Mouse (Mus musculus) gastrocnemius, postnatal 36 days (tissue): ENCODE measurements around the gene Gadd45a. TPM values are rescaled to one million over a fixed set of nuclear protein-coding genes. Genes with fewer than 3 reads are reported as not detected.
"Not testable (repeated sequence)": the region's sequence is repeated elsewhere in the genome, so short reads cannot be mapped to it uniquely, and the experiment has no call there.

Experiments used
- DNase-seq, 2 experiments: peaks; one replicate each; pipeline ENCODE4 v3.0.0; 2022
- intact Hi-C: fragments of 180-260 bp; cut with DNase I; formaldehyde crosslinking; loops from one replicate; pipeline ENCODE4 v1.15.1; 2025
- total RNA-seq, 2 experiments: library from RNA; stranded (reverse); gene quantifications; 2 replicates each; pipeline ENCODE4 v1.2.3; 2021

The Gadd45a gene
- total RNA-seq, 2 experiments from 2014 or later, result 39.6 to 48.7 TPM

- intact Hi-C loops, result no loop called here
- no peak for DNase-seq
These were observed 9.7 kb downstream of the Gadd45a start for GRCm38 (mm10) chr6:67027438-67028142.

DNA sequence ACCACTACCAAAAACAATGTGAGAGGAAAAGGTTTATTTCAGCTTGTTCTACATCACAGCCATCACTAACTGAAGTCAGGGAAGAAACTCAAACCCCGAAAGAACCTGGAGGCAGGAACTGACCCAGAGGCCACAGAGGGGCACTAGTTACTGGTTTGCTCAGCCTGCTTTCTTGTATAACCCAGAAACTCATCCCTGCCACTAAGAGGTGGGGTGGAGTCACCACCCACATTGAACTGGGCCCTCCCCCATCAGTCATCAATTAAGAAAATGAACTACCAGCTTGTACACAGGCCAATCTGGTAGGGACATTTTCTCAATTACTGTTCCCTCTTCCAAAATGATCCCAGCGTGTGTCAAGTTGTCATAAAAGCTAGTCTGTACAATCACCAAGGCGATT lies 10.6 kb downstream of the Gadd45a start:
- no peak for DNase-seq
- intact Hi-C loops, result no loop called here

- DNase-seq, result no peak
- intact Hi-C loops, result no loop called here
These were observed 13.5 kb downstream of the Gadd45a start for GRCm38 (mm10) chr6:67023729-67024128.

DNA sequence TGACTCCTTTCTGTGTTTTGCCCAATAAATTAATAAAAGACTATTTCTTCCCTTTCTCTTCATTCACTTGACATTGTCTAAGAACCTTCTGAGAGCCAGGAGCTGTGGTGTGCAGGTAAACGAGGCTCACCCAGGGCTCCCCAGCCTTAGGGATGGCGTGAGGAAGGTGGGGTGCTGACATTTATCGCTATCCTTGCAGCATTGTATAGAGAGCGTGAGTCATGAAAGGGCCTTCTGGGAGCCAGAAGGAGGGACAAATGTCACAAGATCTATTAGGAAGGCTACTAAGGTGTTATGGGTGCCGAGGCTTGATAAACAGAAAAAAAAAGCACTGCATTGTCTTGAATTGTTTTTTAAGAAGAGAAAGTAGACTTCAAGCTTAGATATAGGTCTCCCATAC lies 15.9 kb downstream of the Gadd45a start:
- DNase-seq, result no peak
- intact Hi-C loops, result no loop called here

GRCm38 (mm10) chr6:67019001-67019400 lies 18.3 kb downstream of the Gadd45a start:
- intact Hi-C loops, result not testable (repeated sequence)

GRCm38 (mm10) chr6:67018365-67018764 lies 18.9 kb downstream of the Gadd45a start:
- no peak for DNase-seq
- intact Hi-C loops, result no loop called here

More at GRCm38 (mm10) chr6:67019001-67019400, 18.3 kb downstream of the Gadd45a start:
- DNase-seq, result not testable (repeated sequence)

GRCm38 (mm10) chr6:67016520-67017111 lies 20.6 kb downstream of the Gadd45a start:
- intact Hi-C loops, result no loop called here

GRCm38 (mm10) chr6:67015739-67016519 lies 21.3 kb downstream of the Gadd45a start:
- intact Hi-C loops, result no loop called here

More at GRCm38 (mm10) chr6:67016520-67017111, 20.6 kb downstream of the Gadd45a start:
- DNase-seq, result no peak

DNA sequence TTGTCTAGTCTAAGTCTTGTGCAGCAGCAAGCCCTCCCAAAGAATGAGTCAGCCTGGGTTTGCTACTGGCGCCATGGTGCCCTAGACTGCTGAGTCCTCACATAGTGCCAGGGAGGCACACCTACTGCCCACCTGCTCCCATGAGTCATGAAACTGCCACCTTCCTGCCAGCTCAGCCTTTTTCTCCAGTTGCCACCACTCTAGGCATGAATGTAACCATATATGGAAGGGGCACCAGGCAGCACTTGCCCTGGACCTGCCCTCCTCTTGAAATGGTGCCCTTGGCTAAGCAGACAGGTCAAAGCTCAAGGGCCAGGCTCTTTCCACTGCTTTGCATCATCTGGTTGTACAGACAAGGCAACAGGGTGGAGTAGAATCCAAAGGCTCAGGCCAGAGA lies 22.6 kb downstream of the Gadd45a start:
- DNase-seq, result no peak
- intact Hi-C loops, result no loop called here

More at GRCm38 (mm10) chr6:67015739-67016519, 21.3 kb downstream of the Gadd45a start:
- peak in 1 of 2 experiments; percentile 24 for DNase-seq

DNA sequence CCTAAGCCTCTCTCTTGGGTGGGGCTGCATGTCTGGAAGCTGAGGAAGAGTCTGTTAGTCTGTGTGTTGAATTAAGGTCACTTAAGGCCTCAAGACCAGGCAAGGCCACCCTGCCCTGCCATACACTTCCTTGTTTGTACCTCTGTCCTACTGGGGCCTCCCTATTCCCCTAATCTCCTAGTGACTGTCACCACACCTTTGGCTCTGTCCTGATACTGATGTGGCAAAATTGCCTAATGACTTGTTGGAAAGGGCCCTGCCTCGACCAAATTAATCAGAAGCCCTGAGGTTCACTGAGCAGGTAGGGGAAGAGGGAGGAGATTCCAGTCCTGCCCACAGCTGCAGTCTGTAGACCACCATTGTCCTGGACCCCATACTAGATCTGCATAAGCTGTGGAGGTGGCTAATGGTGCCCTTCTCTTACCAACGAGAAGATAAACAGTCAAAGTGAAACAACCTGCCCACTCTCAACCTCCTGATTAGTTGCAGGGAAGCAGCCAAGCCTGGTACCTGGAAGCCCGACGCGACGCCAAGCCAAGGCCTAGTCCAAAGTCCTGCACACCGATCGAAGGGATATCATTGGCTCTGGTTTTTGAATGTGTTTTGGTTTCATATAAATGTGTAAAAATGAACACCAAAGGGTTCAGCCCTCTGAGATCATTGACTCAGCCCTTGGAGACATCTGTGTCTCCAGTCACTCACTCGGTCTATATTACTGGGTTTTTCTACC lies 23.1 kb downstream of the Gadd45a start:
- intact Hi-C loops, result no loop called here
- no peak for DNase-seq

GRCm38 (mm10) chr6:67013293-67013948 lies 23.8 kb downstream of the Gadd45a start:
- intact Hi-C loops, result no loop called here
- no peak for DNase-seq

DNA sequence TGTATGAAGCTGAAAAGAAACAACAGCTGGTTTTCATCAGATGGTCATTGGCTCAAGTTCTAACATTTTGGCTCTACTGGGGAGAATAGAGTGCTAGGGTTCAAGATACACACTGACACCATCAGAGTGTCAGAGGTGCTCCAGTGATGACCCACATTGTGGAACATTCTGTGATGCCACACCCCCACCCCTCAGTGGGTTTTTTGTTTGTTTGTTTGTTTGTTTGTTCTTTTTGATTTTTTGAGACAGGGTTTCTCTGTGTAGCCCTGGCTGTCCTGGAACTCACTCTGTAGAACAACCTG lies 26.1 kb downstream of the Gadd45a start:
- no peak for DNase-seq
- intact Hi-C loops, result no loop called here

DNA sequence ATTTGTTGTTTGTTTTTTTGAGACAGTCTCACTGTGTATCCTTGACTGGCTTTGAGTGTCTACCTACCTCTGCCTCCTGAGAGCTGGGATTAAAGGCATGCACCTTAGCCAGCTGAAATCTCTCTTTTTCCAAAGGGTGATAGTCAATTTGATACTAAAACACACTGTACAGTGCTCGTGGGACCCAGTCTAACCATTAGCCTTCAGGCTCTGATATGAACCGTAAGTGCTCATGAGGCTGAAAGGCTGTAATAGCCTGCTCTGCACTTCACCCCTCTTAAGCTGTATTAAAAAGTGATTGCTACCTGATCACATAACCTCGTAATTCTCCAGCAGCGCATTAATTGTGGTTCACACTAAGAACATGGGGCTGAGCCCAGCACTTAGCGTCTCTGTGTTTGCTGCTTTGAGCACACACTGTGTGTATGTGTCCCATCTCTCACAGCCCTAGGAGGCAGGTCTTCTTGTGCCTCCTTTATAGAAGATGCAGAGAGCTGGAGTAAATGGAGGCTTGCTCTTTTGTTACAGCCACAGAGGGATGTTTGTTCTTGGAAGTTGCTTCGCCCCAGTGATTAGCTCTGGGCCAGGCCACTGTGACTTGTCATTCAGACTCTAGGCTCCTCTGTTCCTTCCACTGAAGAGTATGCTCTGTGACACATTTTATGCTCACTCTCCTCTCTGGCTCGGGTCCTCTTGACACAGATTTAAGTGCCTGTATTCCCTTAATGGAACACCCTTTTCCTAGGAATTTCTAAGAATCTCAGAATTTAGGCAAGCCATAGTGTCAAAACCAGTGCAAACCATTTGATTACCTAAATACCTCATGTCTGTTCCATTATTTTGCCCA lies 26.7 kb downstream of the Gadd45a start:
- intact Hi-C loops, result no loop called here
- DNase-seq, result no peak

DNA sequence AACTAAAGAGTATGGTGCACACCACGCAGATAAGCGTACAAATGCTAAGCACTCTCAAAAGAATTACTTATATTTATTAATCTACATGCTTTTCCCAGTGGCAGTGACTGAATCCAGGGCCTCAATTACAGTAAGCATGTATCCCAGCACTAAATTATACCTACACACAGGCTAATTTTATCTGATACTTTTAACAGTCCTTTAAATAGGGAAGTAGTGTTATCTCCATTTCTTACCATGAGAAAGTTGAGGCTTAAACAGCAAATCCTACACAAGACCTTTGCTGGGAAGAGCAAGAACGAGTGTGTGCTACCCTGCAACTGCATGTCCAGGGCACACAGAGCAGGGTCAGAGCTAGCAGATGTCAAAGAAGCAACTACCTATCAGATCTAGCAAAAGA lies 27.4 kb downstream of the Gadd45a start:
- DNase-seq, result no peak

DNA sequence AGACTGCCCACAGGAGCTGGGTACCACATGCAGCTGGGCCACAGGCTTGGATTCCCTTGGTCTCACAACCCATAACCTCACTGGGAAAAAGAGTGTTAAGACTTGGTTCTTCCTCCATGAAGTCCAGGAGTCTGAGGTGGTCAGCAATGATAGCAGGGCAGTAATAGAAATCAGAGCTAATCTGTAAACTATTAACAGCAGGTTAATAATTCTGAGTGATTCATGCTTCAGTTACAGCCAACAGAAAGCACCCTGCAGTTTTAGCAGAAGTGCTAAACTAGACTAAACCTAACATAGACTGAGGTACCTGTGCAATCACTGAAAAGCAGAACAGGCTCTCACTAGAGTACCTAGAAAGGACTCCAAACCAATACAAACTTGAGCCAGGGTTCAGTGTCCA lies 37.5 kb downstream of the Gadd45a start:
- DNase-seq, result no peak
- intact Hi-C loops, result no loop called here

More for the DNA sequence above, 27.4 kb downstream of the Gadd45a start:
- intact Hi-C loops, result no loop called here

DNA sequence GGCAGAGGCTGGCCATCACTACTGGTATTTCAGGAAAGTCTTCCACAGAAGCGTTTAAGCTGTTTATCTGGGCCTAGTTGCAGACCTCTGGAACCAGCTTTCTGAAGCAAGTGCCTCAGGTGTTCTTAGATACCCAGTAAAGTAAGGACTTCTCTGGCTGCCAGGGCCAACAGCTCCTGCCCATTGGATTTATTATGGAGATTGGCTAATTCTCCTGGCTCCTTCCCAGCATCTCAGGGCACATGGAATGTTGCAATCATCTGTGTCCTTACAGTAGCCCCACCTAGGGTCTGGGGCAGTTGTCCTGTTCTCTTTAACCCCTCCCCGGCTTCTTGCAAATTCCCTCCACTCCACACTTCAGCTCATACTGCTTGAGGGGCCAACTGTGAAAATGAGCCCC lies 38.6 kb downstream of the Gadd45a start:
- no peak for DNase-seq
- intact Hi-C loops, result no loop called here

- intact Hi-C loops, result no loop called here
- no peak for DNase-seq
These were observed 41.0 kb downstream of the Gadd45a start for GRCm38 (mm10) chr6:66996257-66996656.

- intact Hi-C loops, result no loop called here
These were observed 41.4 kb downstream of the Gadd45a start for GRCm38 (mm10) chr6:66995825-66996224.

DNA sequence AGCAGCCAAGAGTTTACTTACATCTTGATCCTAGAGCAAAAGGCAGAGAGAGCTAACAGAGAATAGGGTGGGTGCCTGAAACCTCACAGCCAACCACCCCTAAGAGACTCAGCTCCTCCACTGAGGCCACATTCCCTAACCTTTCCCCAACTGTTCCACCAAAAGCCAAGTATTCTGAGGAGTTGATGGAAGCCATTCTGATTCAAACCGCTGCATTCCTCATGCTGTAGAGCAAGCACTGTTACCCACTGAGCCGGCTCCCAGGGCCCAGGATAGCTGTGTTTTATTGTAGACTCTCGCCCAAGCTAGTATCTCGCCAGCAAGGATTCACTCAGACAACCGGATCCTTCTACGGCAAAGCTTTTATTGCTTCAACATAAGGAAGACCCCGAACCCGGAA lies 42.3 kb downstream of the Gadd45a start:
- intact Hi-C loops, result no loop called here
- DNase-seq, result no peak

More at GRCm38 (mm10) chr6:66995825-66996224, 41.4 kb downstream of the Gadd45a start:
- DNase-seq, result no peak
